Mouse (Mus musculus) kidney, adult 2 months (tissue): Measurements from ENCODE around the gene Lasp1. TPM values are rescaled to one million over a fixed set of nuclear protein-coding genes. Genes with fewer than 3 reads are reported as not detected.

Experiments used
- DNase-seq: peaks from one replicate; pipeline ENCODE4 v3.0.0; 2021
- H3K27ac ChIP-seq: fragments of 200-500 bp; 2 replicates; pipeline ENCODE4 v1.5.1; 2012; ENCODE audit warnings: low read depth, low read length, control low read depth, inconsistent platforms; ENCODE audit not compliant: insufficient read depth
- H3K27me3 ChIP-seq: fragments of 200-500 bp; replicated peaks from 2 replicates; pipeline ENCODE4 v1.6.1; 2012; ENCODE audit warnings: mild to moderate bottlenecking, moderate library complexity, low read length, inconsistent platforms; ENCODE audit not compliant: control insufficient read depth, insufficient read depth
- H3K36me3 ChIP-seq: fragments of 200-500 bp; 2 replicates; pipeline ENCODE4 v1.6.1; 2012; ENCODE audit warnings: mild to moderate bottlenecking, moderate library complexity, low read length, inconsistent platforms; ENCODE audit not compliant: control insufficient read depth, insufficient read depth
- H3K4me1 ChIP-seq: fragments of 200-500 bp; 2 replicates; pipeline ENCODE4 v1.6.1; 2011; ENCODE audit warnings: low read length; ENCODE audit not compliant: control insufficient read depth, insufficient read depth
- H3K4me3 ChIP-seq: fragments of 200-500 bp; 2 replicates; pipeline ENCODE4 v1.5.1; 2011; ENCODE audit warnings: mild to moderate bottlenecking, low read depth, low read length, control low read depth; ENCODE audit not compliant: insufficient read depth
- CTCF ChIP-seq: fragments of 200-500 bp; conservative IDR thresholded peaks from 2 replicates; pipeline ENCODE4 v1.5.1; 2011; ENCODE audit warnings: low read depth, mild to moderate bottlenecking, control low read depth, low read length, moderate library complexity, mixed read lengths; ENCODE audit not compliant: insufficient read depth, insufficient read length
- POLR2A ChIP-seq: fragments of 200-500 bp; IDR thresholded peaks from one replicate; pipeline ENCODE4 v1.6.1; 2011; ENCODE audit warnings: low read depth, low read length, control low read depth
- WGBS: fragments of 180-500 bp; shearing (Covaris S2); methylation state at CpG from one replicate; pipeline ENCODE4 v1.1.7; 2018; 5-methylcytosine and 5-hydroxymethylcytosine counted together
- polyA plus RNA-seq: library from polyadenylated mRNA; depleted of rRNA; stranded (reverse); fragments of >200 nt; gene quantifications from 2 replicates; pipeline ENCODE4 v1.2.3, GENCODE M21; 2012

Lasp1 gene
- polyA plus RNA-seq, 1 experiment: 106 TPM

GRCm38 (mm10) chr11:97812491-97812921 is 13.7 kb downstream of the Lasp1 start:
- TF ChIP-seq CTCF: no peak
- TF ChIP-seq POLR2A: no peak
- H3K27ac ChIP-seq: peak overlapping the region; percentile 28
- H3K4me3 ChIP-seq: no peak overlapping the region
- DNase-seq: peak; percentile 20
- H3K27me3 ChIP-seq: no peaks in the 10 kb centered on the region
- peaks cover 90% of the 10 kb centered on the region for H3K4me1 ChIP-seq
- 49% methylated on average over 3 of the region's 3 CpGs for WGBS
- H3K36me3 ChIP-seq: no peaks in the 10 kb centered on the region; the same call in 1 of the 2 replicates

GRCm38 (mm10) chr11:97813085-97813484 is 14.3 kb downstream of the Lasp1 start:
- H3K36me3 ChIP-seq: no peaks in the 10 kb centered on the region; the same call in 1 of the 2 replicates
- TF ChIP-seq POLR2A: no peak
- TF ChIP-seq CTCF: no peak
- peaks cover 89% of the 10 kb centered on the region for H3K4me1 ChIP-seq
- no peaks in the 10 kb centered on the region for H3K27me3 ChIP-seq
- no peak overlapping the region for H3K4me3 ChIP-seq
- WGBS: 17% methylated on average over 7 of the region's 7 CpGs
- peak overlapping the region; percentile 28 for H3K27ac ChIP-seq
- no peak for DNase-seq

DNA sequence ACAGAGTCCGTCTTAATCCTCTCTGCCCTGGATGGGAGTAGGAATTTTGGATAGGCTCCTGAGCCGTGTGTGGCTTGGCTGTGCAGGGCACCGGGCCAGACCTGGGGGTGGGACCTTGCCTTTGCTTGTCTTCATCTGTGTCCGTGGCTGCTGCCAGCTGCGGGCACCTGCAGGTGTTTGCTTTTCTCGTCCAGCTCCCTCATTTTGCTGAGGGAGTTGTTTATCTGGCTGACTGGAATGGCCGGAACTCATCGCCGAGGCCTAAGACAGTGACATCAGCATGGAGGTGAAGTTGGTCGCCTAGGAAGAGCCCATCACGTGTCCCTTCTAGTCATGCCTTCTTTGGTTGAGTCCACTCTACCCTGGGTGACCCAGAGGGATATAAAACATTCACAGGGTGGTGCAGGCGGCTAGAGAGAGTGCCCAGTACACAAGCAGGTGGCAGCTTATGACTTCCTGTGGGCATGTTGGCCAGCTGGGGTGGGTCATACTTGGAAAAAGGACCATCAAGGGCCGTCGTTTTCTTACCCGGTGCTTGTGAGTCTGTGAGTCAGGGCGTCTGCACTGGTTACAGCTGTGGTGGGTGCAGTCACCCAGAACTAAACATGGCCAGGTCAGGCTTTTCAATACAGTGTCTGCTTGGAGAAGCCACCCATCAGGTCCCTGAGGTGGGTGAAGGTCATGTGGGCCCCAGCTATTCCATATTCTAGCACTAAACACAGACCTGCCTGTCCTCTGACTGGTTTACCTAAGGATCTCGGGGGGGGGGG is 15.1 kb downstream of the Lasp1 start:
- Histone ChIP-seq H3K27ac (peak overlapping the region; percentile 28), H3K36me3 (no peaks in the 10 kb centered on the region; the same call in 1 of the 2 replicates), H3K4me3 (no peak overlapping the region), H3K27me3 (no peaks in the 10 kb centered on the region), H3K4me1 (peaks cover 86% of the 10 kb centered on the region)
- 24% methylated on average over 17 of the region's 17 CpGs for WGBS
- no peak for TF ChIP-seq CTCF
- no peak for TF ChIP-seq POLR2A
- peak; percentile 90 for DNase-seq

DNA sequence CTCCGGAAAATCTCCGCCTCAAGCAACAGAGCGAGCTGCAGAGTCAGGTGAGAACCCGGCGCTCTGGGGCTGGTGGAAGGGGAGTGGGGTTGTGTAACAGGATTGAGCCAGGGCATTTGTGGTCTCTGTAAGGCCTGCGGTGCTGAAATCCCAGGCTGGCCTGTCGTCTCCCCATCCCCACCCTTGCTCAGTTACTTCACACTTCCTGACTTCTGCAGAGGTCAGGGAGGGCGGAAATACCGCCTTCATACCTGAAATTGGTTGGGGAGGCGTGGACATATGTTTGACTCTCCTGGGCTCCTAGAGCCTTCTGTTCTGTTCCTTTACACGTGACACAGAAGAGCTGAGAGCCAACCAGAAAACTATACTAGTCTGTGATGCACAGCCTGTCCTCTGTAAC is 16.9 kb downstream of the Lasp1 start:
- Histone ChIP-seq H3K4me1 (peaks cover 79% of the 10 kb centered on the region), H3K4me3 (no peak overlapping the region), H3K27ac (peak overlapping the region; percentile 36; the same call in 1 of the 2 replicates), H3K36me3 (no peaks in the 10 kb centered on the region; the same call in 1 of the 2 replicates), H3K27me3 (no peaks in the 10 kb centered on the region)
- TF ChIP-seq CTCF (no peak), POLR2A (no peak)
- WGBS: 74% methylated on average over 11 of the region's 11 CpGs
- DNase-seq: no peak

DNA sequence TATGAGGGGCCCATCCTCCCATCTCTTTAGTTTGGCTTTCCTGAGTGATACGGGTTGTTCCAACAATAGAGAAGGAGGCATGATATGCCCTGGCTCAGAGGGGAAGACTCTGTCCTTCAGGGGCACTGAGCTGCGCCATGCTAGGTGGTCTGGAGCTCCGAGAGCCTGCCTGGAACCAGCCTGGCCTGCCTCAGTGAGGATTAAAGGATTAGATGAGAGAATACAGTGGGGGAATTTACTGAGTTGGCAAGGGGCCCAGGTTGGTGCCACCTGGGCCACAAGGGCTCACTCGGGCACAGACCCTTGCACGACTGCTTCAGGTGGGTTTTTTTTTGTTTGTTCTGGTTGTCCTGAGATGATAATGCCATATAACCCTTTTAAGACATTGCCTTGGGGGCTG is 17.4 kb downstream of the Lasp1 start:
- H3K4me3 ChIP-seq: no peak overlapping the region
- H3K27ac ChIP-seq: 0 out of 2 replicates have a peak overlapping the region, but pooled peaks have one; percentile 36
- 54% methylated on average over 5 of the region's 5 CpGs for WGBS
- DNase-seq: no peak
- H3K36me3 ChIP-seq: no peaks in the 10 kb centered on the region; the same call in 1 of the 2 replicates
- H3K27me3 ChIP-seq: no peaks in the 10 kb centered on the region
- no peak for TF ChIP-seq CTCF
- no peak for TF ChIP-seq POLR2A
- peaks cover 79% of the 10 kb centered on the region for H3K4me1 ChIP-seq

DNA sequence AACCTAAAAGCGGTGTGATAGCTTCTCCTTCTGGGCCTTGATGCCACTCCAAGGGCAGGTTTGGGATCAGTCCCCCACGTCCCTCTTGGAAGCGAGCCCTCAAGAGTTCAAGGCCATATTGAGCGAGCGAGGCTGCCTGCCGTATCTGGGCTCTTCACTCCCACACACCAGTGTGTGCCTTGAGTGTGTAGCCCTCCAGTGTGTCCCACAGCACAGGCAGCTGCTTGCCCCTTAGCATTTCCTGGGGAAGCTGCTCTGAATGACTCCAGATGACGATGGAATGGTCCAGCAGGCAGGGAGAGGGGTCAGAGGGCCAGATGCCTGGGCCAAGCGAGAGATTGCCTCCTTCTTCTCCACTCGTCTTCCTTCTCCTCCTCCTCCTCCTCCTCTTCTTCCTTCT is 18.1 kb downstream of the Lasp1 start:
- TF ChIP-seq POLR2A (no peak), CTCF (no peak)
- H3K27me3 ChIP-seq: no peaks in the 10 kb centered on the region
- H3K36me3 ChIP-seq: no peaks in the 10 kb centered on the region; the same call in 1 of the 2 replicates
- peak overlapping the region; percentile 67 for H3K27ac ChIP-seq
- WGBS: 44% methylated on average over 9 of the region's 9 CpGs
- H3K4me3 ChIP-seq: no peak overlapping the region
- peaks cover 80% of the 10 kb centered on the region for H3K4me1 ChIP-seq
- DNase-seq: peak; percentile 59

DNA sequence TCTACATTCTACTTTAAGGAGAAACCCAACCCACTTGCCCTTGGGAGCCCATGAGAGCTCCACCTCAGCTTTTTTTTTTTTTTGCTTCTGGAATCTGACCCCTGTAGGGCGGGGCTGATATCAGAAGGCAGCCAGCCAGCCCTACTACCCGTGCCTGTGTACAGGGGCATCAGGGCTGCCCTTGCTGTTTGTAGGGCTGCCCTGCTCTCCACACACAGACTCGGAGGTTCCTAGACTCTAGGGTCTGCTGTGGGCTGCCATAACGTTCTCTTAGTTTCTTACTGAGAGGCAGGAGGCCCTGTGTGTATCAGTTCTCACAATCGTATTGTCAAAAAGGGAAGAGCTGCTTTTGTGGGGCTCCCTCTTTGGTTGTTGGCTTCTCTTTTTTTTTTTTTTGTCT is 18.6 kb downstream of the Lasp1 start:
- no peaks in the 10 kb centered on the region for H3K27me3 ChIP-seq
- H3K36me3 ChIP-seq: no peaks in the 10 kb centered on the region; the same call in 1 of the 2 replicates
- TF ChIP-seq POLR2A: no peak
- H3K4me1 ChIP-seq: peaks cover 77% of the 10 kb centered on the region
- peak; percentile 90 for DNase-seq
- H3K4me3 ChIP-seq: no peak overlapping the region
- peak overlapping the region; percentile 67 for H3K27ac ChIP-seq
- WGBS: 13% methylated on average over 5 of the region's 5 CpGs

GRCm38 (mm10) chr11:97818003-97818402 is 19.2 kb downstream of the Lasp1 start:
- no peak for DNase-seq
- Histone ChIP-seq H3K4me1 (peaks cover 76% of the 10 kb centered on the region), H3K36me3 (no peaks in the 10 kb centered on the region), H3K4me3 (no peak overlapping the region), H3K27me3 (no peaks in the 10 kb centered on the region), H3K27ac (peak overlapping the region; percentile 41)
- no peak for TF ChIP-seq POLR2A
- TF ChIP-seq CTCF: no peak
- 87% methylated on average over 6 of the region's 6 CpGs for WGBS
